In the genomic region with DNA sequence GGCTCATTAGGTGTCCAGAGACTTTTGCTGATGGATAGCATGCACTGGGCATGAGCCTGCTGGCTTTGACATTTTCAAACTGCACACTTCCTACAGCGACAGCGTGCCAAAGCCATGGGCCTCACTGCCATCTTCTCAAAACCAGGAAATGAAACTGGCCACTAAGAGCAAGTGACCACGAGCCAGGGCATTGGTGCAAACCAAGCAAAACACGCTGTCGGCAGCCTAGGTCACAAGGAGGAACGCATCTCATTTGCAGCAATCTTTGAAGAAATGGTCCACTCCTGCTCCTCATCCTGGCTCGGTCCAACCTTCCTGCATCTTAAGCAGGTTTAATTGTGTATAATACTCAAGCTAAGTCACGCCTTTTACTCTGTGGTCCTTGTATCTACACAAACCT, we compare ENCODE assay signal across 1 mouse cellular context.
TF ChIP-seq lines count a peak whose summit lies in the region.

No protein-coding gene starts in this region.

TF ChIP-seq in CH12.LX, 34 proteins besides CTCF, POLR2A, EP300 and RAD21 (continued from another document):
- TF ChIP-seq HCFC1 (IDR thresholded peaks at IDR 0.05; ENCODE audit: low read depth, low read length), result no peak
